ENCODE assay signal across 22 mouse cellular contexts in the genomic region with DNA sequence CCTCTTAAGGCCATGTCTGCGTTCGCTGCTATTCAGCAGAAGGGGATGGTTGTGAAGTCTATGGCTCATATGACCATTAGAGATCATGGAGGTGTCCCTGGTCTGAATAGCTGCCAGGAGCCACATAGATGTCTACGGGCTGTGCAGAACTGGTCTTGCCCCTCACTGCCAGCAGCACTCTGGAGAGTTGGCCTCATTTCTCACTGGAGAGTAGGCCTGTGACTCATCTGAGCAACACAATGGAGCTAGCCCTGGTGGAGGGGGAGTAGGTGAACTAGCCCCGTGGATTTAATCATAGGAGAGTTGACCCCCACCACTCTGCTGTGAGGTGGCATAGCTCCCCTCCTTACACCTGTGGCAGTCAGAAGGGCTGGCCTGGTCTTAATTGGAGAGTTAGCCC.
DNase-seq lines count a peak whose midpoint lies in the region; ATAC-seq and TF ChIP-seq lines count a peak whose summit lies in the region.
"Had no signal": no experiment of that assay in that cellular context is flagged by ENCODE, and none has a peak within 500 bp of the region (broad histone marks: within the 10 kb centered on the region; RNA-seq: fewer than 3 reads in every experiment).

No protein-coding gene starts in this region.

- no peaks in the 10 kb centered on the region for H3K9me3 ChIP-seq in forebrain, embryonic 11.5 days (ENCODE audit: control insufficient read depth, low read length)
- H3K9me3 ChIP-seq in forebrain, embryonic 15.5 days, result no peaks in the 10 kb centered on the region
- H3K9me3 ChIP-seq in embryonic facial prominence, embryonic 12.5 days, result no peaks in the 10 kb centered on the region
- H3K9me3 ChIP-seq: embryonic facial prominence, embryonic 13.5 days; embryonic facial prominence, embryonic 15.5 days; forebrain, embryonic 12.5 days had no signal

- peak; percentile 21; the same call in 1 of the 2 replicates for ATAC-seq in forebrain, embryonic 11.5 days (replicated peaks; ENCODE audit: low FRiP score)
- no peak for ATAC-seq in forebrain, embryonic 15.5 days (replicated peaks)
- peak; percentile 56; the same call in 1 of the 2 replicates for ATAC-seq in embryonic facial prominence, embryonic 12.5 days (ENCODE audit: insufficient number of reproducible peaks, insufficient read depth, low FRiP score, low TSS enrichment)
- ATAC-seq: activated CD4-positive, CD25-positive, alpha-beta regulatory T cell, adult 4 months; forebrain, embryonic 16.5 days; Patski had no signal

- no peak overlapping the region for H3K9ac ChIP-seq in forebrain, embryonic 11.5 days (ENCODE audit: low read length)
- no peak overlapping the region for H3K9ac ChIP-seq in forebrain, embryonic 15.5 days (replicated peaks)
- H3K9ac ChIP-seq in heart, adult 2 months (ENCODE audit: low read depth, low read length), result no peak overlapping the region
- H3K9ac ChIP-seq in embryonic facial prominence, embryonic 12.5 days, result no peak overlapping the region
- H3K9ac ChIP-seq: embryonic facial prominence, embryonic 13.5 days; embryonic facial prominence, embryonic 15.5 days; forebrain, embryonic 12.5 days had no signal

- no peak overlapping the region for H3K4me2 ChIP-seq in forebrain, embryonic 11.5 days (ENCODE audit: low read depth, low read length, severe bottlenecking)
- no peak overlapping the region for H3K4me2 ChIP-seq in forebrain, embryonic 15.5 days (replicated peaks)
- no peak overlapping the region for H3K4me2 ChIP-seq in embryonic facial prominence, embryonic 12.5 days (replicated peaks)
- H3K4me2 ChIP-seq: embryonic facial prominence, embryonic 13.5 days; embryonic facial prominence, embryonic 15.5 days; forebrain, embryonic 12.5 days had no signal

- WGBS in forebrain, embryonic 11.5 days, result 91% methylated on average over 4 of the region's 4 CpGs
- 93% methylated on average over 4 of the region's 4 CpGs for WGBS in forebrain, embryonic 15.5 days
- 76% methylated on average over 4 of the region's 4 CpGs for WGBS in heart, adult 2 months
- WGBS in embryonic facial prominence, embryonic 12.5 days, result 92% methylated on average over 4 of the region's 4 CpGs

- no peak for DNase-seq in forebrain, embryonic 11.5 days (ENCODE audit: low spot score)
- DNase-seq in heart, adult 11 months, result peak; percentile 72
- DNase-seq in heart, adult 2 months, result no peak
- no peak for DNase-seq in thymus, postnatal 14 days
- no peak for DNase-seq in right cerebral cortex, postnatal 25 days
- DNase-seq: adrenal gland, adult 8-10 months; adrenal gland, postnatal 14 days; adrenal gland, postnatal 36 days; cerebellum, adult 11-12 months; cerebellum, adult 2 months; cerebellum, adult 9-10 months; cerebellum, postnatal 10 days; cerebellum, postnatal 25 days had no signal

- TF ChIP-seq EP300 in heart, adult 2 months (IDR thresholded peaks at IDR 0.05; ENCODE audit: insufficient read depth, low read depth, low read length), result no peak

- H3K79me2 ChIP-seq in heart, adult 2 months (replicated peaks; ENCODE audit: control insufficient read depth, insufficient read depth, low read length), result no peaks in the 10 kb centered on the region

- no peak for TF ChIP-seq CTCF in heart, adult 2 months (IDR thresholded peaks at IDR 0.05)

- intact Hi-C loops in heart, adult 2 months (cut with DNase I), result no loop called here

- no peak for TF ChIP-seq POLR2A in heart, adult 2 months (IDR thresholded peaks at IDR 0.05; ENCODE audit: insufficient read depth, low read depth, low read length)

- no peaks in the 10 kb centered on the region for H3K4me1 ChIP-seq in forebrain, embryonic 11.5 days (replicated peaks; ENCODE audit: control insufficient read depth, insufficient read depth, low read length)
- H3K4me1 ChIP-seq in forebrain, embryonic 15.5 days, result no peaks in the 10 kb centered on the region
- no peaks in the 10 kb centered on the region for H3K4me1 ChIP-seq in heart, adult 2 months (ENCODE audit: control insufficient read depth, insufficient read depth, low read length)
- no peaks in the 10 kb centered on the region for H3K4me1 ChIP-seq in embryonic facial prominence, embryonic 12.5 days
- H3K4me1 ChIP-seq: embryonic facial prominence, embryonic 13.5 days; embryonic facial prominence, embryonic 15.5 days; forebrain, embryonic 12.5 days had no signal

- H3K27me3 ChIP-seq in forebrain, embryonic 11.5 days (ENCODE audit: control insufficient read depth, insufficient read depth, low read length), result no peaks in the 10 kb centered on the region
- no peaks in the 10 kb centered on the region for H3K27me3 ChIP-seq in forebrain, embryonic 15.5 days
- no peaks in the 10 kb centered on the region for H3K27me3 ChIP-seq in heart, adult 2 months (ENCODE audit: control insufficient read depth, insufficient read depth, low read length)
- H3K27me3 ChIP-seq in embryonic facial prominence, embryonic 12.5 days, result no peaks in the 10 kb centered on the region
- H3K27me3 ChIP-seq: embryonic facial prominence, embryonic 13.5 days; embryonic facial prominence, embryonic 15.5 days; forebrain, embryonic 12.5 days had no signal

- no peaks in the 10 kb centered on the region for H3K36me3 ChIP-seq in forebrain, embryonic 11.5 days (ENCODE audit: control insufficient read depth, insufficient read depth, low read length)
- no peaks in the 10 kb centered on the region for H3K36me3 ChIP-seq in forebrain, embryonic 15.5 days
- no peaks in the 10 kb centered on the region for H3K36me3 ChIP-seq in heart, adult 2 months (ENCODE audit: control insufficient read depth, insufficient read depth, low read length)
- H3K36me3 ChIP-seq in embryonic facial prominence, embryonic 12.5 days, result no peaks in the 10 kb centered on the region
- H3K36me3 ChIP-seq: embryonic facial prominence, embryonic 13.5 days; embryonic facial prominence, embryonic 15.5 days; forebrain, embryonic 12.5 days had no signal

- no peak overlapping the region for H3K27ac ChIP-seq in forebrain, embryonic 11.5 days (ENCODE audit: low read depth, low read length)
- H3K27ac ChIP-seq in forebrain, embryonic 15.5 days (replicated peaks), result no peak overlapping the region
- H3K27ac ChIP-seq in heart, adult 2 months, result no peak overlapping the region
- no peak overlapping the region for H3K27ac ChIP-seq in embryonic facial prominence, embryonic 12.5 days
- H3K27ac ChIP-seq: embryonic facial prominence, embryonic 13.5 days; embryonic facial prominence, embryonic 15.5 days; forebrain, embryonic 12.5 days had no signal

- H3K4me3 ChIP-seq in forebrain, embryonic 11.5 days (ENCODE audit: low read depth, low read length), result no peak overlapping the region
- no peak overlapping the region for H3K4me3 ChIP-seq in forebrain, embryonic 15.5 days
- H3K4me3 ChIP-seq in heart, adult 2 months, result no peak overlapping the region
- H3K4me3 ChIP-seq in embryonic facial prominence, embryonic 12.5 days, result no peak overlapping the region
- H3K4me3 ChIP-seq: embryonic facial prominence, embryonic 13.5 days; embryonic facial prominence, embryonic 15.5 days; erythroblast, embryonic 14.5 days; forebrain, embryonic 12.5 days had no signal
